Mouse (Mus musculus) frontal cortex, postnatal 14 days (tissue): ENCODE data around the gene Zfp609.
"Not testable (repeated sequence)": the region's sequence is repeated elsewhere in the genome, so short reads cannot be mapped to it uniquely, and the experiment has no call there.

Source experiments
- DNase-seq, 2 experiments: peaks; one replicate each; pipeline ENCODE4 v3.0.0; 2022; ENCODE audit warnings: low spot score in 2 of 2

Gene Zfp609

GRCm38 (mm10) chr9:65724471-65725290 is 102.7 kb downstream of the Zfp609 start:
- DNase-seq, result no peak

GRCm38 (mm10) chr9:65721161-65721566 is 106.2 kb downstream of the Zfp609 start:
- no peak for DNase-seq

- no peak for DNase-seq
Observed at GRCm38 (mm10) chr9:65718195-65718594, 109.2 kb downstream of the Zfp609 start.

GRCm38 (mm10) chr9:65703926-65704595 is 123.3 kb downstream of the Zfp609 start:
- DNase-seq, result no peak

- DNase-seq, result no peak
Observed at GRCm38 (mm10) chr9:65703241-65703640, 124.1 kb downstream of the Zfp609 start.

- DNase-seq, result no peak
Observed at GRCm38 (mm10) chr9:65702286-65702685, 125.1 kb downstream of the Zfp609 start.

- no peak for DNase-seq
Observed at GRCm38 (mm10) chr9:65700504-65700903, 126.9 kb downstream of the Zfp609 start.

- DNase-seq, result no peak
Observed at GRCm38 (mm10) chr9:65697992-65698391, 129.4 kb downstream of the Zfp609 start.

GRCm38 (mm10) chr9:65697356-65697755 is 130.0 kb downstream of the Zfp609 start:
- DNase-seq, result no peak

- DNase-seq, result no peak
Observed at GRCm38 (mm10) chr9:65696337-65696736, 131.0 kb downstream of the Zfp609 start.

GRCm38 (mm10) chr9:65695646-65696045 is 131.7 kb downstream of the Zfp609 start:
- peak in 1 of 2 experiments; percentile 30 for DNase-seq

- DNase-seq, result no peak
Observed at GRCm38 (mm10) chr9:65692959-65693603, 134.3 kb downstream of the Zfp609 start.

- no peak for DNase-seq
Observed at GRCm38 (mm10) chr9:65692466-65692865, 134.9 kb downstream of the Zfp609 start.

- DNase-seq, result not testable (repeated sequence)
Observed at GRCm38 (mm10) chr9:65689869-65690268, 137.5 kb downstream of the Zfp609 start.

- DNase-seq, result no peak
Observed at GRCm38 (mm10) chr9:65684704-65685103, 142.7 kb downstream of the Zfp609 start.

GRCm38 (mm10) chr9:65682994-65683393 is 144.4 kb downstream of the Zfp609 start:
- no peak for DNase-seq

GRCm38 (mm10) chr9:65682183-65682582 is 145.2 kb downstream of the Zfp609 start:
- DNase-seq, result no peak

GRCm38 (mm10) chr9:65681634-65681940 is 145.8 kb downstream of the Zfp609 start:
- DNase-seq, result no peak

- no peak for DNase-seq
Observed at GRCm38 (mm10) chr9:65680938-65681633, 146.3 kb downstream of the Zfp609 start.

GRCm38 (mm10) chr9:65679181-65679761 is 148.1 kb downstream of the Zfp609 start:
- peak in 1 of 2 experiments; percentile 24 for DNase-seq

GRCm38 (mm10) chr9:65677119-65677462 is 150.3 kb downstream of the Zfp609 start:
- DNase-seq, result no peak
